Mouse (Mus musculus): ENCODE measurements around the gene Trappc12.
"Not testable (repeated sequence)": the region's sequence is repeated elsewhere in the genome, so short reads cannot be mapped to it uniquely, and the experiment has no call there.

Gene Trappc12

GRCm38 (mm10) chr12:28750021-28750633, at the start of gene Trappc12:
Trappc12 (minus strand) TSS chr12:28750472.
- peak; percentile 80 for DNase-seq

GRCm38 (mm10) chr12:28799798-28800411, 49.6 kb upstream of the Trappc12 start:
- no peak for DNase-seq

GRCm38 (mm10) chr12:28796881-28797420, 46.7 kb upstream of the Trappc12 start:
- DNase-seq: no peak

- DNase-seq: no peak
Measured at GRCm38 (mm10) chr12:28795041-28795440, 44.8 kb upstream of the Trappc12 start.

GRCm38 (mm10) chr12:28793715-28794114, 43.4 kb upstream of the Trappc12 start:
- no peak for DNase-seq

- no peak for DNase-seq
Measured at GRCm38 (mm10) chr12:28792613-28793012, 42.3 kb upstream of the Trappc12 start.

- DNase-seq: no peak
Measured at GRCm38 (mm10) chr12:28786310-28786709, 36.0 kb upstream of the Trappc12 start.

- no peak for DNase-seq
Measured at GRCm38 (mm10) chr12:28785299-28785698, 35.0 kb upstream of the Trappc12 start.

GRCm38 (mm10) chr12:28784864-28785263, 34.6 kb upstream of the Trappc12 start:
- no peak for DNase-seq

- DNase-seq: no peak
Measured at GRCm38 (mm10) chr12:28784355-28784754, 34.1 kb upstream of the Trappc12 start.

GRCm38 (mm10) chr12:28782637-28783036, 32.4 kb upstream of the Trappc12 start:
- no peak for DNase-seq

GRCm38 (mm10) chr12:28780180-28780579, 29.9 kb upstream of the Trappc12 start:
- no peak for DNase-seq

GRCm38 (mm10) chr12:28775627-28776026, 25.4 kb upstream of the Trappc12 start:
- DNase-seq: no peak

GRCm38 (mm10) chr12:28775120-28775519, 24.8 kb upstream of the Trappc12 start:
- DNase-seq: no peak

- DNase-seq: no peak
Measured at GRCm38 (mm10) chr12:28773815-28774214, 23.5 kb upstream of the Trappc12 start.

- no peak for DNase-seq
Measured at GRCm38 (mm10) chr12:28769953-28770352, 19.7 kb upstream of the Trappc12 start.

- DNase-seq: no peak
Measured at GRCm38 (mm10) chr12:28756019-28756418, 5.7 kb upstream of the Trappc12 start.

GRCm38 (mm10) chr12:28751508-28752263, 1.4 kb upstream of the Trappc12 start, which contains the start of gene Eipr1:
Eipr1 (plus strand) TSS chr12:28751803.
- peak; percentile 81 for DNase-seq

GRCm38 (mm10) chr12:28750876-28751275, 604 bp upstream of the Trappc12 start:
- no peak for DNase-seq

GRCm38 (mm10) chr12:28743328-28743727, 6.9 kb downstream of the Trappc12 start:
- DNase-seq: no peak

- no peak for DNase-seq
Measured at GRCm38 (mm10) chr12:28735293-28735692, 15.0 kb downstream of the Trappc12 start.

GRCm38 (mm10) chr12:28734271-28734670, 16.0 kb downstream of the Trappc12 start:
- DNase-seq: no peak

GRCm38 (mm10) chr12:28733520-28734245, 16.6 kb downstream of the Trappc12 start:
- not testable (repeated sequence) for DNase-seq
